Mouse (Mus musculus) kidney, adult 2 months (tissue): ENCODE data around the gene Rapgef4.

Source experiments
- CTCF ChIP-seq: fragments of 200-500 bp; conservative IDR thresholded peaks from 2 replicates; pipeline ENCODE4 v1.5.1; 2011; ENCODE audit warnings: low read depth, mild to moderate bottlenecking, control low read depth, low read length, moderate library complexity, mixed read lengths; ENCODE audit not compliant: insufficient read depth, insufficient read length
- POLR2A ChIP-seq: fragments of 200-500 bp; IDR thresholded peaks from one replicate; pipeline ENCODE4 v1.6.1; 2011; ENCODE audit warnings: low read depth, low read length, control low read depth

- no peak for TF ChIP-seq POLR2A
- no peak for TF ChIP-seq CTCF
These were observed 162.4 kb downstream of the Rapgef4 start for GRCm38 (mm10) chr2:72143413-72143812.
